Mouse (Mus musculus) heart, embryonic 11.5 days (tissue): Measurements from ENCODE around the gene Olfr348. TPM values are rescaled to one million over a fixed set of nuclear protein-coding genes. Genes with fewer than 3 reads are reported as not detected.

Experiments used
- ATAC-seq: fragments of 200-750 bp; cut with Nextera tagmentation; replicated peaks from 2 replicates; pipeline ENCODE4 v1.8.0; 2017; ENCODE audit warnings: moderate library complexity; ENCODE audit not compliant: insufficient number of reproducible peaks, low FRiP score, low TSS enrichment
- H3K27ac ChIP-seq: fragments of 300-500 bp; sonication (generic); 2 replicates; pipeline ENCODE4 v1.5.1; 2014; ENCODE audit warnings: mild to moderate bottlenecking, low read depth, low read length
- H3K27me3 ChIP-seq: fragments of 300-500 bp; sonication (generic); 2 replicates; pipeline ENCODE4 v1.6.1; 2014; ENCODE audit warnings: mild to moderate bottlenecking, low read length, mixed read lengths; ENCODE audit not compliant: control insufficient read depth, insufficient read depth
- H3K36me3 ChIP-seq: fragments of 300-500 bp; sonication (generic); 2 replicates; pipeline ENCODE4 v1.6.1; 2014; ENCODE audit warnings: mild to moderate bottlenecking, low read length, moderate library complexity, mixed read lengths; ENCODE audit not compliant: control insufficient read depth, insufficient read depth
- H3K4me1 ChIP-seq: fragments of 300-500 bp; sonication (generic); 2 replicates; pipeline ENCODE4 v1.6.1; 2014; ENCODE audit warnings: low read length; ENCODE audit not compliant: control insufficient read depth, insufficient read depth
- H3K4me2 ChIP-seq: fragments of 300-500 bp; sonication (generic); 2 replicates; pipeline ENCODE4 v1.6.1; 2014; ENCODE audit warnings: mild to moderate bottlenecking, moderate library complexity
- H3K4me3 ChIP-seq: fragments of 300-500 bp; sonication (generic); 2 replicates; pipeline ENCODE4 v1.5.1; 2014; ENCODE audit warnings: low read depth, low read length
- H3K9ac ChIP-seq: fragments of 300-500 bp; sonication (generic); 2 replicates; pipeline ENCODE4 v1.6.1; 2014; ENCODE audit warnings: mild to moderate bottlenecking, low read depth, low read length, moderate library complexity
- H3K9me3 ChIP-seq: fragments of 300-500 bp; sonication (generic); replicated peaks from 2 replicates; pipeline ENCODE4 v1.6.1; 2016; ENCODE audit warnings: low read length; ENCODE audit not compliant: control insufficient read depth
- WGBS: fragments of 180-500 bp; shearing (Covaris S2); extraction: QIAGEN DNeasy Blood & Tissue Kit; methylation state at CpG from one replicate; pipeline ENCODE4 v1.1.7; 2014; ENCODE audit not compliant: insufficient replicate concordance; 5-methylcytosine and 5-hydroxymethylcytosine counted together
- polyA plus RNA-seq: library from polyadenylated mRNA; unstranded; fragments of >200 nt; fragmentation: Nextera tagmentation; extraction: Ambion mirVana; gene quantifications from 2 replicates; pipeline ENCODE4 v1.2.1, GENCODE M21; 2014

Olfr348 gene
- polyA plus RNA-seq, result not detected in 2 replicates

DNA sequence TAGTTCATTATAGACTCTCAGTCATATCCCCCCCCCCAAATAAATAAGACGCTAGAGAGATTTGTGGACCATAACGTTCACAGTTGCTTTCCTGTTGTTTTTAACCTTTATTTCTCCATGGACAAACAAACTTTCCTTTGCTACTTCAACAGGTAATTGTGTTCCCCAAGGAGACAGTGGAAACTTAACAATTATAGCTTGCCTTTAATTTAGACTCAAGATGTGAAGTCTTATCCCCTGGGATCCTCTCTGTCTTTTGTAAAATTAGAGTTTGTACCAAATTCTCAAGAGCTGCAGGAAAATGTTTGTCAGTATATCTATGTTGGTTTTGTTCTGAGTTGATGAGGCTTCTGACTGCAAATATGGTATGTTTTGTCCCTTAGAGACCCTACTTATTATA lies at the start of gene Olfr348:
Olfr348 (plus strand) TSS at position 301 of the 400 bp plus-strand sequence.
- WGBS, result 67% methylated on average over 2 of the region's 2 CpGs
- no peak within 1 kb of the TSS for H3K4me3 ChIP-seq
- no peak for ATAC-seq

GRCm38 (mm10) chr2:36736226-36736625 lies 47.9 kb upstream of the Olfr348 start:
- Histone ChIP-seq H3K27me3 (no peaks in the 10 kb centered on the region), H3K4me2 (no peak overlapping the region), H3K4me1 (no peaks in the 10 kb centered on the region), H3K9ac (no peak overlapping the region), H3K27ac (no peak overlapping the region), H3K9me3 (peaks cover 2% of the 10 kb centered on the region; the same call in 1 of the 2 replicates), H3K36me3 (no peaks in the 10 kb centered on the region), H3K4me3 (no peak overlapping the region)
- ATAC-seq, result no peak
- WGBS, result 51% methylated on average over 3 of the region's 3 CpGs

More for the DNA sequence above, at the start of gene Olfr348:
- H3K4me2 ChIP-seq, result no peak within 1 kb of the TSS
- H3K9ac ChIP-seq, result no peak within 1 kb of the TSS
- H3K27ac ChIP-seq, result no peak within 1 kb of the TSS
- H3K36me3 ChIP-seq, result no peaks in the 10 kb centered on the region
- H3K9me3 ChIP-seq, result peaks cover 6% of the 10 kb centered on the region; the same call in 1 of the 2 replicates
- H3K27me3 ChIP-seq, result no peaks in the 10 kb centered on the region
- H3K4me1 ChIP-seq, result no peaks in the 10 kb centered on the region

DNA sequence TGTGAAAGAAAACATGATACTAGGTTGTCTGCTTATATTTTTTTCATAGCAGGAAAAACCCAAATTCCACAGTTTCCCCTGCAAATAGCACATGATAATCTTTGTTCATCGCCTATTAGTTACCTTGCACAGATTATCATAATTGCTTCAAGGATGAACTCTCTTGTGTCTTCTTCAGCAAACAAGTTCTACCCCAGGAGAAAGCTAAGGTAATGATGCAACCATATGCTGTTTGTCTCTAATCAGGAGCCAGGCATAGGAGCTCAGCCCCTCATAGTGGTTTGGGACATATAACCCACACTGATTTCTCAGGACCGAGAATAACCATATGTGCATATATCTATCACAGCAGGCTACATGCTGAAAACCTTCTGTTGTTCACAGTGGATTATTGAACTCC lies 6.2 kb downstream of the Olfr348 start, which contains the start of gene Olfr50:
Olfr50 (plus strand) TSS at position 301 of the 400 bp plus-strand sequence.
- Histone ChIP-seq H3K36me3 (no peaks in the 10 kb centered on the region), H3K9ac (no peak within 1 kb of the TSS), H3K27ac (no peak within 1 kb of the TSS), H3K9me3 (peaks cover 6% of the 10 kb centered on the region; the same call in 1 of the 2 replicates), H3K4me1 (no peaks in the 10 kb centered on the region), H3K4me3 (no peak within 1 kb of the TSS), H3K4me2 (no peak within 1 kb of the TSS), H3K27me3 (no peaks in the 10 kb centered on the region)
- no peak for ATAC-seq
- 67% methylated on average over 2 of the region's 2 CpGs for WGBS

DNA sequence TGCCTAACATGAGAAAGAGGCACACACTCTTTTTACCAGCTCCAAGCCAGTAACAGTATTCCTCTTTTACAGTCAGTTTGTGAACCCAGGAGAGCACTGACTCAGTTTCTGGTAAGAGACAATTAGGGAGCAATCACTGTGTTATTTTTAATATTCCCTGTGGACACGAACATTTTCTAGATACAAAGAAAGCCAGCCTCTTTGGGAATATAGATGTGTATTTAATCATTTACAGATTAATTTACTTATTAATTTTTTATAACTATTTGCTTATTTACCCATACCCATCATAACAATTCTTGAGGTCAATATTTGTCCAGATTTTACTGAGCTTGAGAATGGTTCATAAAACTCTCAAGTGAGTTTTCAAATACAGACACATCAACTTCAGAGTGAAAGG lies 32.9 kb downstream of the Olfr348 start, which contains the start of gene Olfr3:
Olfr3 (minus strand) TSS at position 101 of the 400 bp plus-strand sequence.
- H3K4me1 ChIP-seq, result no peaks in the 10 kb centered on the region

More for the DNA sequence above, 32.9 kb downstream of the Olfr348 start, which contains the start of gene Olfr3:
- Histone ChIP-seq H3K4me3 (no peak within 1 kb of the TSS), H3K27ac (no peak within 1 kb of the TSS), H3K27me3 (no peaks in the 10 kb centered on the region), H3K4me2 (no peak within 1 kb of the TSS), H3K9me3 (peaks cover 5% of the 10 kb centered on the region; the same call in 1 of the 2 replicates), H3K9ac (no peak within 1 kb of the TSS), H3K36me3 (no peaks in the 10 kb centered on the region)
- no peak for ATAC-seq
- WGBS, result 63% methylated on average over 1 of the region's 1 CpGs

Other genes starting within 250 kb of the Olfr348 start
- not detected in 2 replicates for gene Olfr344, start 217.6 kb upstream of the Olfr348 start, polyA plus RNA-seq
- not detected in 2 replicates for gene Olfr345, start 144.2 kb upstream of the Olfr348 start, polyA plus RNA-seq
- gene Olfr346, start 98.5 kb upstream of the Olfr348 start, polyA plus RNA-seq, result not detected in 2 replicates
- not detected in 2 replicates for gene Olfr347, start 52.4 kb upstream of the Olfr348 start, polyA plus RNA-seq
- not detected in 2 replicates for gene Olfr50, start 6.3 kb downstream of the Olfr348 start, polyA plus RNA-seq
- gene Olfr3, start 32.8 kb downstream of the Olfr348 start, polyA plus RNA-seq, result not detected in 2 replicates
- not detected in 2 replicates for gene Olfr350, start 62.0 kb downstream of the Olfr348 start, polyA plus RNA-seq
- gene Olfr351, start 78.4 kb downstream of the Olfr348 start, polyA plus RNA-seq, result not detected in 2 replicates
- gene Olfr352, start 84.2 kb downstream of the Olfr348 start, polyA plus RNA-seq, result not detected in 2 replicates
- gene Olfr353, start 108.7 kb downstream of the Olfr348 start, polyA plus RNA-seq, result not detected in 2 replicates
- not detected in 2 replicates for gene Olfr354, start 121.4 kb downstream of the Olfr348 start, polyA plus RNA-seq
- not detected in 2 replicates for gene Olfr355, start 144.6 kb downstream of the Olfr348 start, polyA plus RNA-seq
- gene Olfr356, start 152.8 kb downstream of the Olfr348 start, polyA plus RNA-seq, result not detected in 2 replicates
- not detected in 2 replicates for gene Olfr357, start 209.6 kb downstream of the Olfr348 start, polyA plus RNA-seq
- not detected in 2 replicates for gene Olfr358, start 225.1 kb downstream of the Olfr348 start, polyA plus RNA-seq